Mouse (Mus musculus): ENCODE measurements around the gene Slc22a7. TPM values are rescaled to one million over a fixed set of nuclear protein-coding genes. Genes with fewer than 3 reads are reported as not detected.
A peak's percentile ranks its signal among the peaks of the same experiment; 100 is the strongest.

The Slc22a7 gene
- polyA plus RNA-seq, 1 experiment, result 0.72 TPM

GRCm38 (mm10) chr17:46453970-46454411 is 15.7 kb upstream of the Slc22a7 start:
- H3K27ac ChIP-seq (ENCODE audit: insufficient read depth, low read length), result no peak overlapping the region
- 12% methylated on average over 26 of the region's 26 CpGs for WGBS
- no peaks in the 10 kb centered on the region for H3K27me3 ChIP-seq (ENCODE audit: control insufficient read depth, insufficient read depth, low read length)
- TF ChIP-seq POLR2A (IDR thresholded peaks at IDR 0.05; ENCODE audit: borderline replicate concordance, insufficient read depth, low read length) (no peak), CTCF (IDR thresholded peaks at IDR 0.05; ENCODE audit: borderline replicate concordance, insufficient read depth, low read depth, low read length) (no peak)
- H3K4me1 ChIP-seq (ENCODE audit: control insufficient read depth, insufficient read depth, low read length), result peaks cover 11% of the 10 kb centered on the region
- H3K4me3 ChIP-seq (replicated peaks; ENCODE audit: insufficient read depth, low read depth, low read length), result no peak overlapping the region
- DNase-seq, result no peak

GRCm38 (mm10) chr17:46453302-46453948 is 15.2 kb upstream of the Slc22a7 start:
- Histone ChIP-seq H3K4me3 (replicated peaks; ENCODE audit: insufficient read depth, low read depth, low read length) (no peak overlapping the region), H3K4me1 (ENCODE audit: control insufficient read depth, insufficient read depth, low read length) (peaks cover 11% of the 10 kb centered on the region), H3K27ac (ENCODE audit: insufficient read depth, low read length) (no peak overlapping the region), H3K27me3 (ENCODE audit: control insufficient read depth, insufficient read depth, low read length) (no peaks in the 10 kb centered on the region)
- no peak for TF ChIP-seq POLR2A (IDR thresholded peaks at IDR 0.05; ENCODE audit: borderline replicate concordance, insufficient read depth, low read length)
- WGBS, result 30% methylated on average over 13 of the region's 13 CpGs
- DNase-seq, result no peak

- H3K4me1 ChIP-seq (ENCODE audit: control insufficient read depth, insufficient read depth, low read length), result peaks cover 11% of the 10 kb centered on the region
- TF ChIP-seq CTCF (IDR thresholded peaks at IDR 0.05; ENCODE audit: borderline replicate concordance, insufficient read depth, low read depth, low read length) (no peak), POLR2A (IDR thresholded peaks at IDR 0.05; ENCODE audit: borderline replicate concordance, insufficient read depth, low read length) (no peak)
- H3K4me3 ChIP-seq (replicated peaks; ENCODE audit: insufficient read depth, low read depth, low read length), result no peak overlapping the region
- no peaks in the 10 kb centered on the region for H3K27me3 ChIP-seq (ENCODE audit: control insufficient read depth, insufficient read depth, low read length)
- DNase-seq, result no peak
- no peak overlapping the region for H3K27ac ChIP-seq (ENCODE audit: insufficient read depth, low read length)
- WGBS, result 51% methylated on average over 5 of the region's 5 CpGs
Measured at GRCm38 (mm10) chr17:46452683-46453082, 14.4 kb upstream of the Slc22a7 start.

GRCm38 (mm10) chr17:46446264-46446663 is 8.0 kb upstream of the Slc22a7 start:
- Histone ChIP-seq H3K4me1 (ENCODE audit: control insufficient read depth, insufficient read depth, low read length) (no peaks in the 10 kb centered on the region), H3K27ac (ENCODE audit: insufficient read depth, low read length) (no peak overlapping the region), H3K27me3 (ENCODE audit: control insufficient read depth, insufficient read depth, low read length) (no peaks in the 10 kb centered on the region), H3K4me3 (replicated peaks; ENCODE audit: insufficient read depth, low read depth, low read length) (no peak overlapping the region)
- DNase-seq, result no peak
- WGBS, result 61% methylated on average over 16 of the region's 16 CpGs
- TF ChIP-seq CTCF (IDR thresholded peaks at IDR 0.05; ENCODE audit: borderline replicate concordance, insufficient read depth, low read depth, low read length), result no peak
- TF ChIP-seq POLR2A (IDR thresholded peaks at IDR 0.05; ENCODE audit: borderline replicate concordance, insufficient read depth, low read length), result no peak

- TF ChIP-seq CTCF (IDR thresholded peaks at IDR 0.05; ENCODE audit: borderline replicate concordance, insufficient read depth, low read depth, low read length) (no peak), POLR2A (IDR thresholded peaks at IDR 0.05; ENCODE audit: borderline replicate concordance, insufficient read depth, low read length) (no peak)
- WGBS, result 39% methylated on average over 50 of the region's 50 CpGs
Measured at GRCm38 (mm10) chr17:46444839-46445579, 6.8 kb upstream of the Slc22a7 start.

GRCm38 (mm10) chr17:46439176-46439575 is 919 bp upstream of the Slc22a7 start:
- H3K4me1 ChIP-seq (ENCODE audit: control insufficient read depth, insufficient read depth, low read length), result peaks cover 4% of the 10 kb centered on the region; the same call in 1 of the 2 replicates
- H3K27ac ChIP-seq (ENCODE audit: insufficient read depth, low read length), result no peak overlapping the region
- WGBS, result 82% methylated on average over 10 of the region's 10 CpGs
- H3K27me3 ChIP-seq (ENCODE audit: control insufficient read depth, insufficient read depth, low read length), result no peaks in the 10 kb centered on the region
- H3K4me3 ChIP-seq (replicated peaks; ENCODE audit: insufficient read depth, low read depth, low read length), result no peak overlapping the region
- TF ChIP-seq CTCF (IDR thresholded peaks at IDR 0.05; ENCODE audit: borderline replicate concordance, insufficient read depth, low read depth, low read length) (no peak), POLR2A (IDR thresholded peaks at IDR 0.05; ENCODE audit: borderline replicate concordance, insufficient read depth, low read length) (no peak)
- peak in 1 of 2 experiments; percentile 5 for DNase-seq

More at GRCm38 (mm10) chr17:46444839-46445579, 6.8 kb upstream of the Slc22a7 start:
- no peaks in the 10 kb centered on the region for H3K4me1 ChIP-seq (ENCODE audit: control insufficient read depth, insufficient read depth, low read length)
- no peaks in the 10 kb centered on the region for H3K27me3 ChIP-seq (ENCODE audit: control insufficient read depth, insufficient read depth, low read length)
- no peak for DNase-seq
- H3K27ac ChIP-seq (ENCODE audit: insufficient read depth, low read length), result no peak overlapping the region
- no peak overlapping the region for H3K4me3 ChIP-seq (replicated peaks; ENCODE audit: insufficient read depth, low read depth, low read length)

- 23% methylated on average over 23 of the region's 23 CpGs for WGBS
- no peak overlapping the region for H3K4me3 ChIP-seq (replicated peaks; ENCODE audit: insufficient read depth, low read depth, low read length)
- peak; percentile 61 to 66 for DNase-seq
Measured at GRCm38 (mm10) chr17:46436672-46437366, 1.4 kb downstream of the Slc22a7 start.

More at GRCm38 (mm10) chr17:46436672-46437366, 1.4 kb downstream of the Slc22a7 start:
- Histone ChIP-seq H3K27me3 (ENCODE audit: control insufficient read depth, insufficient read depth, low read length) (no peaks in the 10 kb centered on the region), H3K27ac (ENCODE audit: insufficient read depth, low read length) (no peak overlapping the region), H3K4me1 (ENCODE audit: control insufficient read depth, insufficient read depth, low read length) (peaks cover 4% of the 10 kb centered on the region; the same call in 1 of the 2 replicates)
- TF ChIP-seq CTCF (IDR thresholded peaks at IDR 0.05; ENCODE audit: borderline replicate concordance, insufficient read depth, low read depth, low read length) (peak; percentile 66), POLR2A (IDR thresholded peaks at IDR 0.05; ENCODE audit: borderline replicate concordance, insufficient read depth, low read length) (no peak)
